Mouse (Mus musculus) liver, postnatal 0 days (tissue): ENCODE results near the gene Il12rb1. TPM values are rescaled to one million over a fixed set of nuclear protein-coding genes. Genes with fewer than 3 reads are reported as not detected.
A peak's percentile ranks its signal among the peaks of the same experiment; 100 is the strongest.

Experiments
- ATAC-seq: fragments of 200-750 bp; cut with Nextera tagmentation; 2 replicates; pipeline ENCODE4 v1.8.0; 2017; ENCODE audit warnings: mild to moderate bottlenecking, moderate library complexity
- DNase-seq: peaks from one replicate; pipeline ENCODE4 v3.0.0-alpha.2; 2016
- H3K27ac ChIP-seq: fragments of 300-500 bp; sonication (generic); 2 replicates; pipeline ENCODE4 v1.5.1; 2014; ENCODE audit warnings: antibody characterized with exemption, moderate library complexity, mild to moderate bottlenecking, low read depth
- H3K27me3 ChIP-seq: fragments of 300-500 bp; sonication (generic); 2 replicates; pipeline ENCODE4 v1.6.1; 2014; ENCODE audit warnings: low read length, control low read depth, mixed read lengths; ENCODE audit not compliant: insufficient read depth
- H3K36me3 ChIP-seq: fragments of 300-500 bp; sonication (generic); replicated peaks from 2 replicates; pipeline ENCODE4 v1.6.1; 2014; ENCODE audit warnings: mild to moderate bottlenecking, control low read depth, low read length, moderate library complexity, mixed read lengths; ENCODE audit not compliant: insufficient read depth
- H3K4me1 ChIP-seq: fragments of 300-500 bp; sonication (generic); 2 replicates; pipeline ENCODE4 v1.6.1; 2014; ENCODE audit warnings: antibody characterized with exemption, mild to moderate bottlenecking, control low read depth; ENCODE audit not compliant: insufficient read depth
- H3K4me2 ChIP-seq: fragments of 300-500 bp; sonication (generic); 2 replicates; pipeline ENCODE4 v1.6.1; 2014; ENCODE audit warnings: low read depth, mild to moderate bottlenecking, low read length, moderate library complexity, mixed read lengths
- H3K4me3 ChIP-seq: fragments of 300-500 bp; sonication (generic); 2 replicates; pipeline ENCODE4 v1.5.1; 2014; ENCODE audit warnings: low read depth, low read length
- H3K9ac ChIP-seq: fragments of 300-500 bp; sonication (generic); replicated peaks from 2 replicates; pipeline ENCODE4 v1.6.1; 2014; ENCODE audit warnings: mild to moderate bottlenecking, moderate library complexity
- H3K9me3 ChIP-seq: fragments of 300-500 bp; sonication (generic); 2 replicates; pipeline ENCODE4 v1.6.1; 2016; ENCODE audit warnings: mild to moderate bottlenecking, control low read depth, low read length, mixed read lengths
- CTCF ChIP-seq: sonication (generic); IDR thresholded peaks from 2 replicates; pipeline ENCODE4 v1.5.1; 2016; ENCODE audit warnings: antibody characterized with exemption, low read depth
- EP300 ChIP-seq: IDR thresholded peaks from 2 replicates; pipeline ENCODE4 v1.6.1; 2016; ENCODE audit warnings: antibody characterized with exemption, low read depth, mild to moderate bottlenecking
- WGBS: fragments of 180-500 bp; shearing (Covaris S2); extraction: QIAGEN DNeasy Blood & Tissue Kit; methylation state at CpG from one replicate; pipeline ENCODE4 v1.1.7; 2014; ENCODE audit not compliant: insufficient replicate concordance; 5-methylcytosine and 5-hydroxymethylcytosine counted together
- polyA plus RNA-seq: library from polyadenylated mRNA; unstranded; fragments of >200 nt; fragmentation: Nextera tagmentation; extraction: Ambion mirVana; gene quantifications from 2 replicates; pipeline ENCODE4 v1.2.1, GENCODE M21; 2015

Il12rb1 gene
- polyA plus RNA-seq, 1 experiment from 2014 or later, result 0.25 TPM

- Histone ChIP-seq H3K27ac (no peak overlapping the region), H3K9ac (no peak overlapping the region), H3K9me3 (no peaks in the 10 kb centered on the region), H3K4me3 (no peak overlapping the region), H3K27me3 (no peaks in the 10 kb centered on the region), H3K4me1 (no peaks in the 10 kb centered on the region), H3K4me2 (no peak overlapping the region), H3K36me3 (no peaks in the 10 kb centered on the region)
- peak; percentile 53 for TF ChIP-seq CTCF
- no peak for TF ChIP-seq EP300
- DNase-seq (no peak), ATAC-seq (no peak)
- 91% methylated on average over 2 of the region's 2 CpGs for WGBS
Measured at GRCm38 (mm10) chr8:70827010-70827409, 18.8 kb downstream of the Il12rb1 start.

GRCm38 (mm10) chr8:70827796-70828195 lies 19.5 kb downstream of the Il12rb1 start:
- Histone ChIP-seq H3K4me2 (no peak overlapping the region), H3K9ac (no peak overlapping the region), H3K27me3 (no peaks in the 10 kb centered on the region), H3K36me3 (no peaks in the 10 kb centered on the region), H3K9me3 (no peaks in the 10 kb centered on the region), H3K4me1 (no peaks in the 10 kb centered on the region), H3K27ac (no peak overlapping the region), H3K4me3 (no peak overlapping the region)
- WGBS, result 72% methylated on average over 1 of the region's 1 CpGs
- ATAC-seq (no peak), DNase-seq (no peak)
- TF ChIP-seq EP300 (no peak), CTCF (no peak)

- Histone ChIP-seq H3K9ac (no peak overlapping the region), H3K27ac (no peak overlapping the region), H3K4me2 (no peak overlapping the region), H3K9me3 (no peaks in the 10 kb centered on the region), H3K4me3 (no peak overlapping the region), H3K4me1 (peaks cover 8% of the 10 kb centered on the region; the same call in 1 of the 2 replicates), H3K27me3 (no peaks in the 10 kb centered on the region), H3K36me3 (peaks cover 11% of the 10 kb centered on the region)
- 77% methylated on average over 8 of the region's 8 CpGs for WGBS
- TF ChIP-seq EP300 (no peak), CTCF (no peak)
- ATAC-seq, result no peak
- no peak for DNase-seq
Measured at GRCm38 (mm10) chr8:70831517-70831916, 23.3 kb downstream of the Il12rb1 start.

GRCm38 (mm10) chr8:70832371-70832770 lies 24.1 kb downstream of the Il12rb1 start:
- ATAC-seq, result no peak

GRCm38 (mm10) chr8:70833018-70833482 lies 24.8 kb downstream of the Il12rb1 start:
- Histone ChIP-seq H3K4me1 (peaks cover 11% of the 10 kb centered on the region), H3K9ac (no peak overlapping the region), H3K4me3 (no peak overlapping the region), H3K27ac (0 out of 2 replicates have a peak overlapping the region, but pooled peaks have one; percentile 34), H3K4me2 (no peak overlapping the region), H3K27me3 (no peaks in the 10 kb centered on the region), H3K36me3 (peaks cover 15% of the 10 kb centered on the region), H3K9me3 (no peaks in the 10 kb centered on the region)
- DNase-seq, result no peak
- 33% methylated on average over 9 of the region's 9 CpGs for WGBS
- TF ChIP-seq EP300 (no peak), CTCF (no peak)
- ATAC-seq, result 0 out of 2 replicates have a peak, but pooled peaks have one; percentile 18

More at GRCm38 (mm10) chr8:70832371-70832770, 24.1 kb downstream of the Il12rb1 start:
- H3K4me3 ChIP-seq, result no peak overlapping the region
- WGBS, result 73% methylated on average over 11 of the region's 11 CpGs
- peaks cover 8% of the 10 kb centered on the region; the same call in 1 of the 2 replicates for H3K4me1 ChIP-seq
- TF ChIP-seq CTCF (no peak), EP300 (no peak)
- H3K9me3 ChIP-seq, result no peaks in the 10 kb centered on the region
- H3K27ac ChIP-seq, result no peak overlapping the region
- H3K36me3 ChIP-seq, result peaks cover 15% of the 10 kb centered on the region
- no peak overlapping the region for H3K9ac ChIP-seq
- H3K27me3 ChIP-seq, result no peaks in the 10 kb centered on the region
- DNase-seq, result no peak
- no peak overlapping the region for H3K4me2 ChIP-seq

- no peak overlapping the region for H3K4me2 ChIP-seq
- H3K4me1 ChIP-seq, result peaks cover 14% of the 10 kb centered on the region
- H3K36me3 ChIP-seq, result peaks cover 15% of the 10 kb centered on the region
- H3K27me3 ChIP-seq, result no peaks in the 10 kb centered on the region
- WGBS, result 68% methylated on average over 15 of the region's 15 CpGs
- H3K27ac ChIP-seq, result no peak overlapping the region
- no peak for TF ChIP-seq EP300
- TF ChIP-seq CTCF, result no peak
- H3K4me3 ChIP-seq, result no peak overlapping the region
- no peaks in the 10 kb centered on the region for H3K9me3 ChIP-seq
- 0 out of 2 replicates have a peak, but pooled peaks have one; percentile 9 for ATAC-seq
- no peak for DNase-seq
- no peak overlapping the region for H3K9ac ChIP-seq
Measured at GRCm38 (mm10) chr8:70833520-70833919, 25.3 kb downstream of the Il12rb1 start.

- Histone ChIP-seq H3K36me3 (peaks cover 15% of the 10 kb centered on the region), H3K4me2 (no peak overlapping the region), H3K27me3 (no peaks in the 10 kb centered on the region), H3K4me3 (no peak overlapping the region), H3K4me1 (peaks cover 17% of the 10 kb centered on the region), H3K27ac (no peak overlapping the region), H3K9ac (no peak overlapping the region), H3K9me3 (no peaks in the 10 kb centered on the region)
- 96% methylated on average over 3 of the region's 3 CpGs for whole genome bisulfite sequencing
- no peak for ATAC-seq
- no peak for DNase-seq
- TF ChIP-seq CTCF (no peak), EP300 (no peak)
Measured at GRCm38 (mm10) chr8:70834071-70834470, 25.8 kb downstream of the Il12rb1 start.
